Mouse (Mus musculus) lung, adult 18-20 months (tissue): ENCODE results near the gene Dnase1.
"Not testable (repeated sequence)": the region's sequence is repeated elsewhere in the genome, so short reads cannot be mapped to it uniquely, and the experiment has no call there.

ENCODE experiments used
- DNase-seq, 2 experiments: peaks; one replicate each; pipeline ENCODE4 v3.0.0; 2022; ENCODE audit warnings: mixed read lengths in 2 of 2

Dnase1 gene

DNA sequence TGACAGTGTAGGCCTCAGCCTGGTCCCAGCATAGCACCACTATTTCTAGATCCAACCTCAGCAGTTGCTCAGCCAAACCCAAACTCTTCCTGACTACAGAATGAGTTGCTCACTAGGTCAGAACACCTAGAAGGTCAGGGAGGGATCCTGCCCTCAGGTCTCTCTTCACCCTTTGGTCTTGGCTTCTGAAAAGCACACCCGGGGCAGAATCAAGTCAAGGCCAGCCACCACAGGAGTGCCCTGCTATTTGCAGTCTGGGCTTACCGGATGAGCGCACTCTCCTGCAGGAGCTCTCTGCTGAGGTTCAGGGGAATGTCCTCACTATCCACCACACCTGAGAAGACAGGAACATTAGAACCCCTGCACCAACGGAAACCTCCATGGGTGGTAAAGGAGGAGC lies 15.9 kb downstream of the Dnase1 start:
- no peak for DNase-seq

DNA sequence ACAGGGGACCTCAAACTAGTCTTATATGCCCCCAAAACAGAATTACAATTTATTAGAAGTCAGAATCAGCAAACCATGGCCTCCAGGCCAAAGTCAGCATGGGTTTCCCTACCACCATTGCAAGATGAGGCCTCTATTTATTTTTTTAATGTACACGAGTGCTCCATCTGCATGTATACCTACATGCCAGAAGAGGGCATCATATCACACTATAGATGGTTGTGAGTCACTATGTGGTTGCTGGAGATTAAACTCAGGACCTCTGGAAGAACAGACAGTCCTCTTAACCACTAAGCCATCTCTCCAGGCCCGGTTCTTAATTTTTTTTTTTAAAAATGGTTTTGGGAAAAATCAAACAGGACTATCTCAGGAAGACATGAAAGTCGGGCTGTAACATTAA lies 17.1 kb downstream of the Dnase1 start:
- no peak for DNase-seq

DNA sequence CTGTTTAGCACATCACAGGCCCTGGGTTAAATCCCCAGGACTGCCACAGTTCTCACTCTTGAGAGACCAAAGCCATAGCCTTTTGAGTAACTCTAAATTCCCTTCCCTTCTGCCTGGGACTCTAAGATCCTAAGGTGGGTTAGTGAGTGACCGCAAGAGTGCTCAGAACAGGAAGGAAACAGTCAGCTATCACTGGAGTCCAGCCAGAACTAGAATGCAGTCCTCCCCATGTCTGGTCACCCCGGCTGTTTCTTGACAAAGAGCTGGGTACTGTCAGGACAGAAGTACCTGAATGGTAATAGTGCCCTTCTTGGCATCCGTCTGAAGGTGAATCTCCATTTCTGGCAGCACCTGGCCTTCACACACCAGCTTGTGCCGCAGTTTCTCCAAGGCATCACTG lies 28.2 kb downstream of the Dnase1 start:
- DNase-seq, result no peak

DNA sequence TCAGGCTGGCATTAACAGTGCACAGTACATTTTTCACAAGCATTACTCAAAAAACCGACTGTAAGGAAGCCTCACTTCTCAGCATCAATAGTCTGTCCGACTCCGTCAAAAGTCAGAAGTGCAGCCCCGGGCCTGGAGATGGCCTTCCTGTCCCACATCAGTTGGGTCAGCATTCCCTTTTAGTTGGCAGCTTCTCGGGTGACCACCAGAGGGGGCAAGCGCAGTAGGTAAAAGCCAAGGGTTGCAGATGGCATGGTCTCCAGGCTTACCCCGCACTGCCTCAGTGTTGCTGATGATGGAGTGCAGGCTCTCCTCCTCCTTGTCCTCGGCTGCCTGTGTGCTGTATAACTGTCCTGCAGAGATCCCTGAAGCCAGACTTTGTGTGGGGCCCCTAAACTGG lies 31.8 kb downstream of the Dnase1 start:
- peak; percentile 51 to 53 for DNase-seq

DNA sequence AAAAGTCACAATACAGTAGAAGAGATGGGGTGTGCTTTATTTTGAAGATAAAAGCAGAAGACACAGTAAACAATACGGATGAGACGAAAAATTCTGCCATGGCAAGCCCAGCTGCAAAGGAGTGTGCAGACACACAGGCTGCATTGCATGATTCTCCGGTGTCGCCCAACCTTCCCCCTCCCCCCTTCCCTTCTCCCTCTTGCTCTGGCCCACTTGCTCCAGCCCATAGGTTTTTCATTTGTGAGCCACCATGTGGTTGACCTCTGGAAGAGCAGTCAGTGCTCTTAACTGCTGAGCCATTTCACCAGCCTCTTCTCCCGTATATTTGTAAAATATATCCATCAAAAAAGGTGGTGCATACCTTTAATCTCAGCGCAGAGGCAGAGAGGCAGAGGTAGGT lies 37.6 kb downstream of the Dnase1 start:
- DNase-seq, result no peak

DNA sequence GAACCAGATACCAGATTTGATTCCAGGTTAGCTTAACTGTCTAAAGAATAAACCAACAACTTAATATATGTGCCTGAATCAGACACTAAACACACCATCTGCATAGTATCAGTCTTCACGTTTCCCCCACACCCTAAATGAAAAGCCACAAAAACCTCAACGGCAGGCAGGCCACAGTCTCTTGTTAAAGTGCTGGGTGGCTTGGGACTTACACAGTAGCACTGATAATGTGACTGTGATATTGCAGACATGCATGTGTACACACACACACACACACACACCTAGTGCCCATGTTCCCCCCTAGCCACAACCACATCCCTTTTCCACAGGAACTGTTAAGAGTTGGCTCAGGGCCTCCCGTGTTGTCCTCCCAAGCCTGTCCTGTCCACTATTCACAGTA lies 38.1 kb downstream of the Dnase1 start:
- DNase-seq, result no peak

DNA sequence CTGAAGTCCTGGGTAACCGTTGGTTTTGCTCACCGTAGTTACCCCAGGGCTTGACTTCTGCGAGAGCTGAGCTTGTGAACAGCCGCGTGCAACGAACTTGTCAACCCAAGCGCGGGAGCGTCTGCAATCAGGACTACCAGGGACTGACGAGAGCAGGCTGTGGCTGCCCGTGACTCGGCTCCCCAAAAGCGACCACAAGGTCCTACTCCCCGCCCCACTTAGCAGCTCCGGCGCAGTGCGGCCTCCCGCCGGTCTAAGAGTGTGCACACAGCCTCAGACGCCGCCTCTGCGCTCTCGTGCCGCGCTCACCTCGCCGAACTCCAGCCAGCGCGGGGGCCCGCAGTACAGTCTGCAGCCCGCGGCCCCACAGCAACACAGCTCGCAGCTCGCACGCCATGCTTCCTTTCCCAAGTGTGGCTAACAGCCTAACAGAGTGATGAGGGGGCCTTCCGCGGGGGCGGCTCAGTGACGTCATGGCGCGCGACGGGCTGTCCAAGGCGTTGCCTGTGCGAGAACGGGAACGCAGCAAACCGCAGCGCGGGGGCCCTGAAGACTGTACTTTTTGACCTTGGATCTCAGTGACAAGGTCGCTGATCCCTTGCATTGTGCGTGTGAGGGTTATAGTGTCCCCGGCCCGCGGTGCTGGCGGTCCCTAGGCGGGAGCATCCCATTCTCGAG lies 40.8 kb downstream of the Dnase1 start, which contains the start of gene Trap1:
TSS of gene Trap1 (minus strand) at position 444 of the 678 bp plus-strand sequence.
- peak; percentile 92 for DNase-seq

DNA sequence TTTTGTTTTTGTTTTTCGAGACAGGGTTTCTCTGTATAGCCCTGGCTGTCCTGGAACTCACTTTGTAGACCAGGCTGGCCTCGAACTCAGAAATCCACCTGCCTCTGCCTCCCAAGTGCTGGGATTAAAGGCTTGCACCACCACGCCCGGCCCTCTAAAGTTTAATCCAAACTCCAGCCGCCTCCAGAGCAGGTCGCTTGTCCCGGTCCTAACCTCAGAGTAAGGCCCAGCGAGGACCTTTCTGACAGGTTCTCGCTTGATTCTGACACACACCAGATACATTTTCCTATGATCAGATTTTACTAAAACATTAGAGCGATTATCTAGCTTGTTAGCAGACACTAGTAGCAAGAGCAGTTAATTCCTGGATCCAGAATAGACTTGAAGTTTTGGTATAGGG lies 41.6 kb downstream of the Dnase1 start:
- not testable (repeated sequence) for DNase-seq

DNA sequence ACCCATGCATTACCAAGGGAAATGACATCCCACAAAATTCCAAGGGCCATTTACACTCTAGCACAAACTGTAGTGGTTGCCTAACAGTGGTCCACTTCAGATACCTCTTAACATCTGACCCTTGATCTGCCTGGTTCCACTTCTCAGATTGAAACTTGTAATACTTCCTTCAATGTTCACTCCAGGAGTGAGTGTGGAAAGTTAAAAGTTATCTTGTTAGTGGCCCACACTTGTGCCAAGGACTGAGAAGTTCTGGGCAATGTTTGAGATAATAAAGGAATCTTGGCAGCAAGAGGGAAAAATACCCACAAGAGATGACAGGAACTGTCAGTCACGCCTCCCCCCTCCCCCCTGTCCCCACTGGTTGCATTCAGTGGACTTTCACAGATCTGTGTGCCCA lies 42.9 kb downstream of the Dnase1 start:
- peak in 1 of 2 experiments; percentile 62 for DNase-seq

DNA sequence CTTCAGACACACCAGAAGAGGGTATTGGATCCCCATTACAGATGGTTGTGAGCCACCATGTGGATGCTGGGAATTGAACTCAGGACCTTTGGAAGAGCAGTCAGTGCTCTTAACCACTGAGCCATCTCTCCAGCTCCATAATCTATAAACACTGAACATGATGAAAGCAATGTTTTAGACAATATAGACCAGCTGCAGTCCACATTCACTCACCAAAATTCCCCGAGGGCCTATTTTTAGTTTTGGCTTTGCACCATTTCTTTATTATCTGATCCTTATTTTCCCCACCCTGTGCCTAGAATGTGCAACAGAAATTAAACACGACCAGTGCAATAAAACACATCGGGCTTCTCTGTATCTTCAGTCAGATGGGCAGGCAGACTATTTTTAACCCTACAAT lies 43.7 kb downstream of the Dnase1 start:
- DNase-seq, result not testable (repeated sequence)

DNA sequence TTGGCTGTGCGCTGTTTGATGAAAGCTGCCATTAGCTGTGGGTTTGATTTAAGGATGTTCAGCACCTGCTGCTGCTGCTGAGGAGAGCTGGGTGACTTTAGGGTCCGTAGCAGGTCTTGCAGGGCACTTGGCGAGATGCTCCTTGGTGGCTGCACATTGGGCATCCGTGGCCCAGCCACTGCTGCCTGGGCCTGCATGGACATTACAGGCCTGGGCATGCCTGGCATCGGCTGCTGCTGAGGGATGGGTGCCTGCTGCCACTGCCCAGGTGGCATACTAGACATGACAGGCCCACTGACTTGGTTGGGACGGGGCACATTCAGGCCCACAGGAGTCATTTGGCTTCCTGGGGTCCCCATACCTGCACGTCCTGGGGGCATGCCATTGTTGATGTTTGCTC lies 48.3 kb downstream of the Dnase1 start:
- no peak for DNase-seq

DNA sequence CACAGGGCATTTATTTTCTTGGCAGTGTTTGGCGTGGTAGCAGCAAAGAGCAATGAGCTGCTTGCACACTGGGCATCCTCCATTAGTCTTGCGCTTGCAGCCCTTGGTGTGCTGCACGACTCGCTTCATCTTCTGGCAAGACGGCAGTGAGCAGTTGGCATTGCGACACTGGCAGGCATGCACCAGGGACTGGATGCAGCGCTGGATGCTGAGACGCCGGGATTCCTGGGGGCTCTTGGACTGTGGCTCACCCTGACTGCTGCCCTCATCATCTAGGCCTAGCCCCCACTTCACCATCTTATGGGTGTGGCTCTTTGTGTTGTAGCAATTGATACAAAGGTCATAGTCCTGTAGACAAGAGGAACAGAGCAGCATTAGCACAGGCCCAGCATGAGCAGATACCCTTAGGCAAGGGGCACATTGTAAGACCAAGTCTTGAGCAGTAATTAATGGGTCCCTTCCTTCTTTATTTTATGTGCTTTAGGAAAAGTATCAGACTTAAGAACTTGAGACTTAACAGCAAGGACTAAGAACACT lies 49.2 kb downstream of the Dnase1 start:
- DNase-seq, result no peak

DNA sequence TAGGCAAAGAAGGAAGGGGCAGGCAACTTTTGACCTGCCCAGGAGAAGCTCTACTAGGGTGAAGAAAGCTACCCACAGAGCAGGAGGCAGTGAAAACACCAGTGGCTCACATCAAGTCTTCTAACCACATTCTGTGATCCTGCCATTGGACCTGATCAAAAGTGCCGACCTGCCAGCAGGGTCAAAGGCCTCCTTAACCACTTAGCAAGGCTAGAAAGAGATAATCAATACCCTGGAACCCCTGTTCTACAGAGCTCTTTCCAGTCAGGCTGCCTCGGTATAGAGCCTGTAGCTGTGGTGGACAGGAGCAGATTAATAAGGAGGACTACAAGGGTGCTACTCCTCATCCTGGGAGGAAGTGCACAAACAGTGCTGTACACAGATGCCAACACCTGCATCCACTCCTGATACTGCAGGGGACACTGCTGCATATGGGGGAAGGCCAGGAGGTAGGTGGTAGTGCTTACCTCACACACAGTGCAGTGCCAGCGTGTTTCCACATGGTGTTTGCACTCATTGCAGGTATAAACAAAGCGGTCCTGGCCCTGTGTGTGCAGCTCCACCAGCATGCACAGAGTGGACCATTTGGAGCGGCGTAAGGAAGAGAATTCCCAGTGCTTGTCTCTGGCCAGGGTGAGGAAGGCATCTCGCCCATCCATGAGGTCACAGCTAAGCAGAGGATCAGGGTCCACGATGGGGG lies 50.6 kb downstream of the Dnase1 start:
- no peak for DNase-seq
